Mouse (Mus musculus): ENCODE data around the gene Dna2. TPM values are rescaled to one million over a fixed set of nuclear protein-coding genes. Genes with fewer than 3 reads are reported as not detected.
"Not testable (repeated sequence)": the region's sequence is repeated elsewhere in the genome, so short reads cannot be mapped to it uniquely, and the experiment has no call there.

Gene Dna2
- polyA plus RNA-seq (2015; fragmentation: Nextera tagmentation; extraction: Ambion mirVana), result 21.1 and 21.7 TPM in 2 replicates

- peak; percentile 88 for DNase-seq (ENCODE audit: low spot score)
These were observed at the start of gene Dna2 for GRCm38 (mm10) chr10:62946738-62947471. Gene Dna2, plus strand, starts transcription at chr10:62947026.

GRCm38 (mm10) chr10:62897437-62897836 lies 49.4 kb upstream of the Dna2 start:
- DNase-seq (ENCODE audit: low spot score), result no peak

- no peak for DNase-seq (ENCODE audit: low spot score)
These were observed 48.8 kb upstream of the Dna2 start for GRCm38 (mm10) chr10:62898061-62898460.

- no peak for DNase-seq (ENCODE audit: low spot score)
These were observed 46.7 kb upstream of the Dna2 start for GRCm38 (mm10) chr10:62900144-62900543.

- DNase-seq (ENCODE audit: low spot score), result no peak
These were observed 45.0 kb upstream of the Dna2 start for GRCm38 (mm10) chr10:62901826-62902225.

GRCm38 (mm10) chr10:62902829-62903228 lies 44.0 kb upstream of the Dna2 start:
- no peak for DNase-seq (ENCODE audit: low spot score)

- no peak for DNase-seq (ENCODE audit: low spot score)
These were observed 40.5 kb upstream of the Dna2 start for GRCm38 (mm10) chr10:62906336-62906735.

- not testable (repeated sequence) for DNase-seq (ENCODE audit: low spot score)
These were observed 37.9 kb upstream of the Dna2 start, which contains the start of gene Tet1 for GRCm38 (mm10) chr10:62908896-62909295. Gene Tet1, minus strand, starts transcription at chr10:62908996.

- DNase-seq (ENCODE audit: low spot score), result no peak
These were observed 35.7 kb upstream of the Dna2 start for GRCm38 (mm10) chr10:62911120-62911519.

- no peak for DNase-seq (ENCODE audit: low spot score)
These were observed 27.8 kb upstream of the Dna2 start for GRCm38 (mm10) chr10:62918985-62919384.

GRCm38 (mm10) chr10:62919925-62920765 lies 26.7 kb upstream of the Dna2 start, which contains the start of gene Slc25a16:
Gene Slc25a16, plus strand, starts transcription at chr10:62920633.
- DNase-seq (ENCODE audit: low spot score), result peak; percentile 94

GRCm38 (mm10) chr10:62920766-62921156 lies 26.1 kb upstream of the Dna2 start:
- DNase-seq (ENCODE audit: low spot score), result no peak

GRCm38 (mm10) chr10:62924096-62924635 lies 22.7 kb upstream of the Dna2 start:
- DNase-seq (ENCODE audit: low spot score), result no peak

- DNase-seq (ENCODE audit: low spot score), result no peak
These were observed 14.4 kb upstream of the Dna2 start for GRCm38 (mm10) chr10:62932381-62932780.

- DNase-seq (ENCODE audit: low spot score), result no peak
These were observed 1.7 kb upstream of the Dna2 start for GRCm38 (mm10) chr10:62944975-62945580.

GRCm38 (mm10) chr10:62948551-62948950 lies 1.7 kb downstream of the Dna2 start:
- no peak for DNase-seq (ENCODE audit: low spot score)

GRCm38 (mm10) chr10:62963956-62964355 lies 17.1 kb downstream of the Dna2 start:
- no peak for DNase-seq (ENCODE audit: low spot score)

GRCm38 (mm10) chr10:62965796-62966195 lies 19.0 kb downstream of the Dna2 start:
- no peak for DNase-seq (ENCODE audit: low spot score)

- DNase-seq (ENCODE audit: low spot score), result no peak
These were observed 19.5 kb downstream of the Dna2 start for GRCm38 (mm10) chr10:62966291-62966690.

GRCm38 (mm10) chr10:62971821-62972220 lies 25.0 kb downstream of the Dna2 start:
- DNase-seq (ENCODE audit: low spot score), result no peak

- DNase-seq (ENCODE audit: low spot score), result no peak
These were observed 32.8 kb downstream of the Dna2 start for GRCm38 (mm10) chr10:62979667-62980038.
